Mouse (Mus musculus) WW6 (cell line): ENCODE measurements at regions not wholly inside any gene's neighbourhood (a gene's known extent, or its start where the extent isn't known, plus 50 kb on each side); places are given as distances from the start of the nearest gene placed in this dataset.

ENCODE experiments used
- DNase-seq: peaks from one replicate; pipeline ENCODE4 v3.0.0-alpha.2; 2013; ENCODE audit warnings: low read depth, low spot score

DNA sequence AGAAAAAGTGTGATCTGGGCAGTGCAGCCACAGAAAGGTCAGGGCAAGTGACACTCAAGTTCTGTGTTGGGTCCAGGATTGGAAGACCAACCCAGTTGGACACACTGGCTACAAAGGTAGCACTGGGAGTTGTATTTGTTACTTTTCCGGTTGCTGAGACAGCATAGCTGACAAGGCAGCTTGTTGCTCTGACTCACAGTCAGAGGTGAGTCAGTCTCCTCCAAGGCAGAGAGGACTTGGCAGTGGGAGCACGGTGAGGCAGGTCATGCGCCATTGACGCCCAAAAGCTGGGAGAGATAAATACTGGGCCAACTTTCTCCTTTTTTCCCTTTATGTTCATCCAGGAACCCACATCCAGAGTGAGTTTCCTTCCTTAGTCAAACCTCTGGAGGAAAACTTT is 88.4 kb downstream of the Zfp706 start:
- DNase-seq, result no peak

DNA sequence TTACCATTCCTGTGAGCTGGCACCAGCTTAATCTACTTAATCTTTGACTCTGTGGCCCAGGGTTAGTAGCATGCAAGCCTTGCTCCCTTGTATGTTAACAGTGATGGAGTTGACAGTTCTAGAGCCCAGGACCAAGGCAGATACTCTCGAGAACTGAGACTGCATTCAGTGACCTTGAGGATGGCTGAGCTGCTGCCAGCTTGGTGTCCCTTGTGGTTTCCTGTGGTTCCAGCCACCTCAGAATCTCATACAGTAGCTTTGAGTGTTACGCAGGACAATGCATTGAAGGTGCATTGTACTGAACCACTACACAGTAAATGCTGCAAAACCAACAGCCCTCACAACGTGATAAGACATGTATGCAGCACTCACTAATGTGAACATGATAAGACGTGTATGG is 90.6 kb downstream of the Zfp706 start:
- DNase-seq, result no peak

GRCm38 (mm10) chr15:36914239-36915100 is 93.1 kb downstream of the Zfp706 start:
- DNase-seq, result no peak

- no peak for DNase-seq
Observed at GRCm38 (mm10) chr15:36913308-36913707, 94.3 kb downstream of the Zfp706 start.

GRCm38 (mm10) chr15:36910272-36910671 is 97.3 kb downstream of the Zfp706 start:
- no peak for DNase-seq

DNA sequence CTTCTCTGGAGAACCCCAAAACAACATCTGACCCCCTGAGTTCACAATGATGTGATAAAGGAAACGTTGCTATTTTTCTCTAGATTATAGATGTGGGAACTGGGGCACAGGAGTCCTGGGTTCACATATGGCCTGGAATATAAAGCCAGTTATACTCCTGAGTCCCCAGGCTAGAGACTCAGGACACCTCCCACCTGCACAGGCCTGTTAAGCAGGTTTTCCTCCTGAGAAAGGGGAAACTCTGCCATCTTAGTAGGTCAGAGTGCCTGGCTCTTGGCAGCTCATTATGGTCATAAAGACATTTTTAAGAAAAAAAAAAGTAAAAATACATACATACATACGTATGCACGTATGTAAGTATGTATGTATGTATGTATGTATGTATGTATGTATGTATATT is 98.1 kb downstream of the Zfp706 start:
- no peak for DNase-seq

DNA sequence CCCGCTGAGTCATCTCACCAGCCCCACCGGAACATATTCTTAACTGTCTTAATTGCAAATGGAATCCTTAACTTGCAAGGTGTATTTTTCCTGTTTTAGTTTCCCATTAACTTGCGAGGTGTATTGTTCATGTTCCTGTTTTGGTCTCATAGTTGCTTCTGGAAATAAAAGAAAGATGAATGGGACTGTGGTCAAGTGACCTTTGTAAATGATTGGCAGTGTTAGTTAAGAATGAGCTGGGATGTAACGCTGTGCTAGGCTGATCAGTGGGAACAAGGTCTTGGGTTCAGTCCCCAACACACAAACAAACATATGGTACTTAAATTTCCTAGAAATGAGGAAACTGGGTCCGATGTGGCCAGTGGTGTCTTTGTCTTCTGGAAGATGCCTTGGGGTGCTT is 100.8 kb downstream of the Zfp706 start:
- DNase-seq, result no peak

DNA sequence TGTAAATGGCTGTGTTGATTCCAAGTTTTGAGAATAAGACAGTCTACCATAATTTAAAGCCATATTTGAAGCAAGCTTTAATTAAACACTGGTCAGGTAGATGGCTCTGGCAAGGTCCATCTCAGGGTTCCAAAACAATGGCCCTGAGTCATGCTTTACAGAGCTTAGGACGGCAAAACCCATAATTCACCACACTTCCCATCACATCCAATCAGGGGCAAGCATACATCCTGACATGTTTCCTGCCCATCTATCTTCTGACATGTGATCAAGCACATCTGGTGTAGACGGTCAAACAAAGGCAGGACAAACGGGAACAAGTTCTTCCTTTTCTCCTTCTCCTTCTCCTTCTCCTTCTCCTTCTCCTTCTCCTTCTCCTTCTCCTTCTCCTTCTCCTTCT is 101.5 kb downstream of the Zfp706 start:
- no peak for DNase-seq

DNA sequence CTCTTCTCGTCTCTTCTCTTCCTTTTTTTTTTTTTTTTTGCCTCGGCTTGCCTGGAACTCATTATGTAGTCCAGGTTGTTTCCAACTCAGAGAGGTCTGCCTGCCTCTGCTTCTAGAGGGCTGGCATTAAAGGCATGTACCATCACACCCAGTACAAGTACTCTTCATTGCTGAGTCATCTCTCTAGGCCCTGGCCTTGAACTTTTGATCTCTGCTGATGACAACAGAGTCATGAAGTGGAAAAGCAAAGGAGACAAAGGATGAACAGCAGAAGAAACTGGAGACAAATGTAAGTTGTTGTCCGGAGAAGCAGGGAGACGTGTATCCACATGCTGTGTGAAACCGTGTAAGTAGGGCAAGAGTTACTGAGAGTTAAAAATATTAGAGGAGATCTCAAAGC is 103.7 kb downstream of the Zfp706 start:
- no peak for DNase-seq

DNA sequence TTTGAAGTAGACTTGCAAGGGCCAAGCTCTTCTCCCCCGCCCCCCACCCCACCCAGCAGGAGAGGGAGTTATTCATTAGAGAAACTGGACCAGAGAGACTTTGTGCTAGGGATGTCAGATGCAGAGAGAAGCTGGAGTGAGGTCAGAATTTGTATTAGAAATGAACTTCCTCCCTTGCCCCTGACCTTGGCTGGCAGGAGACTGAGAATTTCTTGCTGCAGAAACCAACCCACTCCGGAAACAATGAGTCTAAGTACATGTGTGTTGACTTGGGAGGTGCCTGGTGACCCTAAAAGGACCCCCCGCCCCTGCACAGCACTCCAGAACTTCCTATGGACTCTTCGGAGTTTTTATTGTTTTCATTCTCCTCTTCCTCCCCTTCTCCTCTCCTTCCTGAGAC is 104.3 kb downstream of the Zfp706 start:
- no peak for DNase-seq

GRCm38 (mm10) chr15:36901830-36902285 is 105.7 kb downstream of the Zfp706 start:
- DNase-seq, result peak; percentile 38

DNA sequence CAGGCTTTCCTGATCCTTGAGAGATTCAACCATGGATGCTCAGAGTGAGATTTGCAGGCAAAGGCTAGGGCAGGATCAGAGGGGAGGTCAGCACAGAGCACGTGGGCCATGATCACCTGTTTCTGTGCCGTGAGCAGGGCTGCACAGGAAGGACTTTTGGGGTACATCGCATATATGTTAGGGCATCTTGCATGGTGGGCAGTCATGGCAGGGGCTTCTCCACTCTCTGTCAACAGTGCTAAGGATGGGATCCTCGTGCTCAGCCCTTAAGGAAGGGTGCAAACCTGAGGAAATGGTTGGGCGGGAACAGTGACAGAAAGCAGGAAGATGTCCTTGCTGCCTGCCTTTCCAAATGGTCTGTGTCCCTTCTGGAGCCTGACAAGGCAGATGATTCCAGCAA is 106.2 kb downstream of the Zfp706 start:
- no peak for DNase-seq

DNA sequence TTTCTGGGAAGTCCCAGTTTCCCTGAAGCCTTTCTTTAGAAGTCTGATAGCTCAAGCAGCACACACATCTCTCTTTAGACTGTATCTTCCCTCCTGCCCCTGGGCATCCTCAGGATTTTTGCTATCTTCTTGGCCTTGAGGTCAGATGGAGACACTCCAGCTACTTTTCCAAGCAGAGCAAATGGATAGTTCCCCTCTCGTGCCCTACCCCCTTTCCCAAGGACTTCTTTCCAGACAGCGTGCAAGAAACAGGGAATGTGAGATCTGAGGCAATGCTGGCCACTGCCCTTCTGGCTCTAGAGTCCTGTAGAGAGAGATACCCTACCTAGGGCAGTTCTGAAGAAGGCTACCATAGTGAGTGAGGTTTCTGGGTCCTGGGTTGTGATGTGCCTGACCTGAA is 106.6 kb downstream of the Zfp706 start:
- DNase-seq, result no peak

- no peak for DNase-seq
Observed at GRCm38 (mm10) chr15:36899882-36900281, 107.7 kb downstream of the Zfp706 start.

- no peak for DNase-seq
Observed at GRCm38 (mm10) chr15:36898857-36899523, 108.6 kb downstream of the Zfp706 start.

GRCm38 (mm10) chr15:36898326-36898725 is 109.2 kb downstream of the Zfp706 start:
- DNase-seq, result no peak

GRCm38 (mm10) chr15:36896265-36896664 is 111.3 kb downstream of the Zfp706 start:
- no peak for DNase-seq

DNA sequence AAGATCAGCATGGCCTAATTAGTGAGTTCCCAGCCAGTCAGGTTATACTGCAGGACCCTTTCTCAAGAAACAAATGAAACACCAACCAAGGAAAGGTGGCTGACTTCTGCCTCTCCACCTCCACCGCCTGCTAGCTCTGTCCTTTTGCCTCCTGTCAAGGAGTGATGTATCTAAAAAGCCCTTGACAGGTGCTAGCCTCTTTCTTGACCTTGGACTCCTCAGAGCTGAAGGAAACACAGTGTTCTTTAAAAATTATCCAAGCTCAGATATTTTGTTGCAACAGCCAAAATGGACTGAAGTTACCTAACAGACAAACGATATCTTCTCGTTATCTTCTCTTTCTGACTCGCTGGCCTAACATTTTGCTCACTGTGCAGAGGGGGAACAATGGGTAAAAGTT is 112.5 kb downstream of the Zfp706 start:
- no peak for DNase-seq

- DNase-seq, result no peak
Observed at GRCm38 (mm10) chr15:36893407-36893969, 114.1 kb downstream of the Zfp706 start.

DNA sequence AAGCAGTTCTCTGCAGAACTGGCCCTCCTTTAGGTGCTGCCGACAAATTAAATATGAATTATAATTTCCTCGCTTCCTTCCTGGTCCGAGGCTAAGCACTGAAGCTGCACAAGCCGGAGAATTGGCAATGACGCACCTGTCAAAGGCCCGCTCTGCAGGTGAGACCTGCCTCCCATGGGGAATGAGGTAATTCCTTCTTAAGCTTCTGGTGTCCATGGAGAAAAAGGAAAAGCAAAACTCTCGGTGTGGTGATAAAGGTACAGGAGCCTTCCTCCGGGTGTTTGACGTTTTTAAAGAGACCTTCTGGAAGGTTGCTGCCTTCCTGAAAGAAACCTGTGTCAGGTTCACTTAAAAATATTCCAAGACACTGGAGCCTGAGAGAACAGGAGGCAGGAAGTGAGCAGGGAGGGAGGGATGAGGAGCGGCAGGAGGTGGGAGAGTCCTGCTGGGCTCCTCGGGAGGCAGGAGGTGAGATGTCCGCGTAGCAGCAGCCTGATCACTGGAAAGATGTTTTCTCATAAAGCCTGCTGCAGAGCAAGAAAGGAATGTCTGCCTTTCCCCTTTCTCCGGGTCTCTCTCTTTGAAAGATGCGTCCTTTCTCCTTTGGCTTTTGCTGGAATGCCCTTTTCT is 114.9 kb downstream of the Zfp706 start:
- DNase-seq, result no peak

GRCm38 (mm10) chr15:36891851-36892250 is 115.7 kb downstream of the Zfp706 start:
- DNase-seq, result no peak

- no peak for DNase-seq
Observed at GRCm38 (mm10) chr15:36891296-36891695, 116.3 kb downstream of the Zfp706 start.
